Mouse (Mus musculus) erythroid progenitor cell, adult 5-6 weeks (primary cell): ENCODE data around the gene Mpdz. TPM values are rescaled to one million over a fixed set of nuclear protein-coding genes. Genes with fewer than 3 reads are reported as not detected.

Experiments used
- ATAC-seq: replicated peaks from 2 replicates; pipeline ENCODE4 v1.8.0; 2016; ENCODE audit warnings: moderate number of reproducible peaks, mild to moderate bottlenecking, moderate TSS enrichment, inconsistent platforms; ENCODE audit not compliant: poor library complexity, low FRiP score, severe bottlenecking
- total RNA-seq, 2 experiments: library from RNA; stranded (forward) in 1 of 2; stranded (reverse) in 1 of 2; fragments of 150-400 nt in 1 of 2; fragments of 186-747, 209-891 nt in 1 of 2; gene quantifications; 2 replicates each; pipeline versions ENCODE4 v1.2.3 to v1.2.4; 2015 to 2017; ENCODE audit warnings: low replicate concordance in 2 of 2

Gene Mpdz
- total RNA-seq, 2 experiments from 2014 or later: not detected

- no peak for ATAC-seq
Measured at GRCm38 (mm10) chr4:81414684-81415323, 27.8 kb downstream of the Mpdz start.

GRCm38 (mm10) chr4:81396883-81397282 is 45.7 kb downstream of the Mpdz start:
- no peak for ATAC-seq

GRCm38 (mm10) chr4:81392869-81393268 is 49.7 kb downstream of the Mpdz start:
- no peak for ATAC-seq

GRCm38 (mm10) chr4:81389263-81389662 is 53.4 kb downstream of the Mpdz start:
- ATAC-seq: no peak

GRCm38 (mm10) chr4:81387644-81388043 is 55.0 kb downstream of the Mpdz start:
- no peak for ATAC-seq

- ATAC-seq: no peak
Measured at GRCm38 (mm10) chr4:81372355-81372754, 70.3 kb downstream of the Mpdz start.

GRCm38 (mm10) chr4:81351368-81351767 is 91.2 kb downstream of the Mpdz start:
- ATAC-seq: no peak

GRCm38 (mm10) chr4:81348646-81349045 is 94.0 kb downstream of the Mpdz start:
- no peak for ATAC-seq

GRCm38 (mm10) chr4:81345141-81345540 is 97.5 kb downstream of the Mpdz start:
- no peak for ATAC-seq

- no peak for ATAC-seq
Measured at GRCm38 (mm10) chr4:81333628-81333991, 109.0 kb downstream of the Mpdz start.

GRCm38 (mm10) chr4:81332901-81333627 is 109.6 kb downstream of the Mpdz start:
- ATAC-seq: no peak

- no peak for ATAC-seq
Measured at GRCm38 (mm10) chr4:81332439-81332841, 110.2 kb downstream of the Mpdz start.

GRCm38 (mm10) chr4:81327694-81328093 is 114.9 kb downstream of the Mpdz start:
- ATAC-seq: no peak

GRCm38 (mm10) chr4:81323853-81324252 is 118.8 kb downstream of the Mpdz start:
- ATAC-seq: no peak

GRCm38 (mm10) chr4:81322232-81322631 is 120.4 kb downstream of the Mpdz start:
- ATAC-seq: no peak

- ATAC-seq: no peak
Measured at GRCm38 (mm10) chr4:81314618-81315017, 128.0 kb downstream of the Mpdz start.

- no peak for ATAC-seq
Measured at GRCm38 (mm10) chr4:81313246-81313645, 129.4 kb downstream of the Mpdz start.

GRCm38 (mm10) chr4:81310168-81310474 is 132.5 kb downstream of the Mpdz start:
- ATAC-seq: no peak

GRCm38 (mm10) chr4:81309473-81310167 is 133.0 kb downstream of the Mpdz start:
- ATAC-seq: no peak

- no peak for ATAC-seq
Measured at GRCm38 (mm10) chr4:81307596-81308265, 134.9 kb downstream of the Mpdz start.

GRCm38 (mm10) chr4:81302056-81302455 is 140.6 kb downstream of the Mpdz start:
- ATAC-seq: no peak
